Mouse (Mus musculus): ENCODE measurements around the gene Mc3r.

The Mc3r gene

DNA sequence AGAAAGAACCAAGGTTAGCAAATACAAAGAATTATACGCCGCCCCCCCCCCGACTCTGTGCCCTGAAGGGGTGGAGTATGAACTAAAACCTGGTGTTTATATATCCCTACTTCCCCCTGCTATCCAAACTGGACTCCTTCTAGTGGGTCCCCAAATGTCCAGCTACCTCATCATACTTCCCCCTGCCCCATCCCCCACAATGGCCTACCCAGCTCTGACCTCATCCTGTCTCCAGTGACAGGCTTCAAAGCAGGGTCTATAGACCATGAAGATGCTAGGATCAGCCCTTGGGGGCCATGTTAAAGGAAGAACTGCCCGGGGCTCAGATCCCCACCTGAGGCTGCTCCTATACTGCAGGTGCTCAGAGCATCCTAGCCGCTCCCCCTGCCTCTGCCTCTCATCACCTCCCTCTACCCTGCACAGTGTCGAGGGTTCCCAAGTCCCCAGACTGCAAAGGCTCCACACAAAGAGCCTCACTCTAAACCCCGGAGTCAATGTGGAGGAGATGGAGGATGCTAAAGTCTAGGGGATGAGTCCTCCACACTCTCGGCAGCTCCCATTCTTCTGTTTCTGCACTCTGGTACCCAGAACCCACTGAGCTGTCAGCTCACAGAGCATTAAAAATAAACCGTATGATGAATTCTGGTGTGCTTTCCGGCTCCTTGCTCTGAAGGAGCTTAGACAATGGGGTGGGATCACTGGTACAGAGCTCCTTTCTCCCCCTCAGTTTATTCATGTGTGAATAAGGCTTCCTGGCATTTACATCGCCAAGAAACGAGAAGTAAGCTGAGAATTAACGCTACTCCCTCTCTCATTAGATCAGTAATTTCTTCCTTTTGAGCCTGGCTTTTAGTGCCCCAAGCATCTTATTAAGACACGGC lies 44.5 kb downstream of the Mc3r start:
- intact Hi-C loops (cut with DNase I) = no loop called here

DNA sequence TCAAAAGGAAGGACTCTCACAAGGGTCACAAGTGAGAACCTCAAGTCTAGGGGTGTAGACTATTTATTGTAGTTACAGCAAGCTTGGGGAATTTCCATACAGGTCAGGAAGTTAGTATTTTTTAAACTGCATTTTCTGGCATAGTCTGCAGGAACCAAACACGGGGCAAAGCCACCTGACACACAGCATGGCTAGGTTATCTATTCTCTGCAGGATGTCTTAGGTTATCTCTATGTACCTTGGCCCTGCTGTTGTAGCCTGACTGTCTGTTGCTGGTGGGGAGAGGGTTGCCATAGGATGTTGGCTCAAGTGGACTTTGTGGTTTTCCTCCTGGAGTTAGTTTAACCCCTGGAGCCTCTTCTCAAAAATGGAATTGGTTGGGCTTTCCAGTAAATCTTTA lies 49.8 kb downstream of the Mc3r start:
- intact Hi-C loops (cut with DNase I) = no loop called here

GRCm38 (mm10) chr2:172298542-172298941 lies 50.2 kb downstream of the Mc3r start:
- intact Hi-C loops (cut with DNase I) = no loop called here

DNA sequence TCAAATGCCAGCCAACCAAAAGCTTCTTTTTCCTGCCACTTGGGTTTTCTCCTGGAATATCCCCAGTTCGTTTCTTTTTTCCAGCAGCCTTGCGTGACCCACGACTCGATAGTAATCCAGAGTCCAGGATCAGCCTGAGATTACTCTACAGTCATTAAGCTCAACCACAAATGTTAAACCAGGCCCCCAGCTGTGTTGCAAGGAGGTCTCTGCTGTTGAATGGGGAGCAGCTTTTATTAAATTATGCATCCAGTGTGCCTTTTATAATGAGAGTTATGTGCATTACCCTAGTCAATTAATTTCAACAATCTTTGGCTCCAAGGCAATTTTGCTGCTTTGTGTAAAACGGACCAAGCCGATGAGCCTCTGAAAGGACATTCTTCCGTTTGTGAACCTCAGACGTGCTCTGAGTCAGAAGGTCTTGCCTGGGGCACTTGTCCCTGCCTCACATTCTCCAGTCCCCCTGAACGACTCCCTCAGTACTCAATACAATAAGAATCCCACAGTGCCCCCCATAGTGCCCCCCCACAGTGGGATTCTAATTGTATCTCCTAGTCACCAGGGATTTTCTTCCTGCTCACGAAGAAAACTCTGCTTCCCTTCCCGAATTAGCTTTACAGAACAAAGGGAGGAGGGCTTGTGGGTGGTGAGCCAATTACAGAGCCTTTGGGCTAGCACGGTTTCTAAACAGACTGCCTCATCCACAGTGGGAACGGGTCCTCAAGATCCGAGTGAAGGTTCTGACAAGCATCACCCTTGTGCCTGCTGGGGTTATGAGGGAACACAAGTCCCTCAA lies 51.0 kb downstream of the Mc3r start:
- intact Hi-C loops (cut with DNase I) = no loop called here
